Mouse (Mus musculus): ENCODE measurements around the gene Brat1. TPM values are rescaled to one million over a fixed set of nuclear protein-coding genes. Genes with fewer than 3 reads are reported as not detected.

Gene Brat1
- polyA plus RNA-seq, 1 experiment: 22.5 TPM

DNA sequence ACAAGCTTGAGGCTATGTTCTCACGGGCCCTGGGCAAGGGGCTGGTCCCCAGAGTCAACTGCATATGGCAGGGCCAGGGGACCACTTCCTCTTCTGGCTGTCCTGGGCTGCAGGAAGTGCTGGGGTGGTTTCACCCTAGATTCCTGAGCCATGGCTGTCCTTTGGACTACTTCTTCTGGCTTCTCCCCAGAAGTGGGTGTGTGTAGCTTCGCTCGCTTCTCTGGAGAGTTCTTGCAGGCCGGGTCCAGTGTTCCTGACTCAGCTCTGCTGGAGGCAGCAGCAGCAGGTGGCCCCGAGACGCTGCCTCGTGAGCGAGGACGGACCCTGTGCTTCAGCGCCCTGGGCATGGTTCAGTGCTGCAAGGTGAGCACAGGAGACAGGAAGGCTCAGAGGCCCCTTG is 43.6 kb downstream of the Brat1 start:
- Histone ChIP-seq H3K4me3 (ENCODE audit: control insufficient read depth, low read depth, low read length) (no peak overlapping the region), H3K27ac (ENCODE audit: control insufficient read depth, insufficient read depth, low read depth, low read length) (no peak overlapping the region), H3K4me1 (ENCODE audit: control insufficient read depth, insufficient read depth, low read length) (no peaks in the 10 kb centered on the region; the same call in 1 of the 2 replicates), H3K36me3 (ENCODE audit: control insufficient read depth, insufficient read depth, low read length) (no peaks in the 10 kb centered on the region), H3K27me3 (ENCODE audit: control insufficient read depth, insufficient read depth, low read length) (no peaks in the 10 kb centered on the region)
- TF ChIP-seq CTCF (IDR thresholded peaks at IDR 0.05; ENCODE audit: control insufficient read depth, insufficient read depth, insufficient replicate concordance, low read depth, low read length): no peak
- TF ChIP-seq POLR2A (IDR thresholded peaks at IDR 0.05; ENCODE audit: control insufficient read depth, low read depth, low read length): no peak

DNA sequence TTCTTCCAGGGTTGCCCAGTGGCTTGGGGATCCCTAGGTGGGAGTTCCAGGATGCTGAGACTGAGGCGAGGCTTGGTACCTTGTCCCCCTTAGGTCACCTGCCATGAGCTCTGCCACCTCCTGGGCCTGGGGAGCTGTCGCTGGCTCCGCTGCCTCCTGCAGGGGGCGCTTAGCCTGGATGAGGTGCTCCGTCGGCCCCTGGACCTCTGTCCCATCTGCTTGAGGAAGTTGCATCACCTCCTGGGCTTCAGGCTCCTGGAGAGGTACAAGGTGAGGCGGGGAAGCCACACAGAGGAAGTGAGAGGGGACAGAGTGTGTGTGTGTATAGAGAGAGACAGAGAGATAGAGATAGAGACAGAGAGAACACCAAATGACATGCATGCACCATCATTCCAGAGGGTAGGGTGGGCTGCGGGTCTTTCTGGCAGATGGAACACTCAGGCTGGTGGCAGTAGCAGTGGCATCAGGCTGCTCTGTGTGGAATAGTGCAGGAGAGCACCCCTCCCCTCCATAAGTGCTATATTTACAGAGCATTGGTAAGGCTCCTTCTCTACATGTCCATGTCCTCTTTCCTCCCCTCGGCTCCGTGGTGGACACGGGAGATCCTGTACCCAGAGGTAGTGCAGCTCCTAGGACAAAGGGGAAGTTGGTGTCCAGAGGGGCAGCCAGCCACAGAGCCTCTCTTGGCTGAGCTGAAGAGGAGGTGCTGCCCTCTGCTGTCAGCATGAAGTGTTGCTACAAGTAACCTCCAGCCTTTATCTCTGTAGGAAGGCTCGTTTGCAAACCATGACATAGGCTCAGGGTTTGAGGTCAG is 44.5 kb downstream of the Brat1 start:
- Histone ChIP-seq H3K4me1 (ENCODE audit: control insufficient read depth, insufficient read depth, low read length) (no peaks in the 10 kb centered on the region; the same call in 1 of the 2 replicates), H3K4me3 (ENCODE audit: control insufficient read depth, low read depth, low read length) (no peak overlapping the region), H3K27ac (ENCODE audit: control insufficient read depth, insufficient read depth, low read depth, low read length) (no peak overlapping the region), H3K36me3 (ENCODE audit: control insufficient read depth, insufficient read depth, low read length) (no peaks in the 10 kb centered on the region), H3K27me3 (ENCODE audit: control insufficient read depth, insufficient read depth, low read length) (no peaks in the 10 kb centered on the region)
- TF ChIP-seq CTCF (IDR thresholded peaks at IDR 0.05; ENCODE audit: control insufficient read depth, insufficient read depth, insufficient replicate concordance, low read depth, low read length) (peak; percentile 78; the same call in 1 of the 2 replicates), POLR2A (IDR thresholded peaks at IDR 0.05; ENCODE audit: control insufficient read depth, low read depth, low read length) (no peak)

DNA sequence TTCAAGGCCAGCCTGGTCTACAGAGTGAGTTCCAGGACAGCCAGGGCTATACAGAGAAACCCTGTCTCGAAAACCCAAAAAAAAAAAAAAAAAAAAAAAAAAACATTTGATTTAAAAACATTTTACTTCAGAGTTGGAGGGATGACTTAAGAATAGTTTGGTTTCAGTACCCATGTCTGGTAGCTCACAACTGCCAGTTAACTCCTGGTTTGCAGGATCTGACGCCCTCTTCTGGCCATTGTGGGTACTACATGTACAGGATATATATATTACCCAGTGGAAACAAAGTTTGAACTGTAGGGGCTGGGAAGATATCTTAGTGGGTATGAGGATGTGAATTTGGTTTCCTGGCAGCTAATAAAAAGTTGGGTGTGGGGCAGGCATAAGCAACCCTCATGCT is 46.1 kb downstream of the Brat1 start:
- H3K4me3 ChIP-seq (ENCODE audit: control insufficient read depth, low read depth, low read length): no peak overlapping the region
- H3K27ac ChIP-seq (ENCODE audit: control insufficient read depth, insufficient read depth, low read depth, low read length): no peak overlapping the region
- no peaks in the 10 kb centered on the region for H3K27me3 ChIP-seq (ENCODE audit: control insufficient read depth, insufficient read depth, low read length)
- no peaks in the 10 kb centered on the region; the same call in 1 of the 2 replicates for H3K4me1 ChIP-seq (ENCODE audit: control insufficient read depth, insufficient read depth, low read length)
- TF ChIP-seq POLR2A (IDR thresholded peaks at IDR 0.05; ENCODE audit: control insufficient read depth, low read depth, low read length): no peak
- TF ChIP-seq CTCF (IDR thresholded peaks at IDR 0.05; ENCODE audit: control insufficient read depth, insufficient read depth, insufficient replicate concordance, low read depth, low read length): no peak; the same call in 1 of the 2 replicates
- no peaks in the 10 kb centered on the region for H3K36me3 ChIP-seq (ENCODE audit: control insufficient read depth, insufficient read depth, low read length)

DNA sequence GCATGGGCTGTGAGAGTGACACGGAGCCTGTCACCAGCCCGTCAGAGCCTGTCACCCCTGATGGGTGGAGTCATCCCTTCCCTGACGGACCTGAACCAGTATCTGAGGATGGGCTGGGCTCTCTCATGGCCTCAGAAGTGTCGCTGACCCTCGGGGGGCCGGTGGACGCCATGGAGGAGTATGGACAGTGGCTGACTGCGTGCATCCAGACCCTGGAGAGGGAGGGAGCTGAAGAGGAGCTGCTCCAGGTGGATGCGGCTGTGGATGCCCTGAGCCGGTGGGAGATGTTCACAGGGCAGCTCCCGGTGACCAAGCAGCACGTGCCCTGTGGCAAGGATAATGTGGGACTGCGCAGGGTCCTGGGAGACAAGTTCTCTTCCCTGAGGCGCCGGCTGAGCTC is 47.2 kb downstream of the Brat1 start:
- TF ChIP-seq POLR2A (IDR thresholded peaks at IDR 0.05; ENCODE audit: control insufficient read depth, low read depth, low read length) (no peak), CTCF (IDR thresholded peaks at IDR 0.05; ENCODE audit: control insufficient read depth, insufficient read depth, insufficient replicate concordance, low read depth, low read length) (no peak)
- H3K4me1 ChIP-seq (ENCODE audit: control insufficient read depth, insufficient read depth, low read length): no peaks in the 10 kb centered on the region; the same call in 1 of the 2 replicates

DNA sequence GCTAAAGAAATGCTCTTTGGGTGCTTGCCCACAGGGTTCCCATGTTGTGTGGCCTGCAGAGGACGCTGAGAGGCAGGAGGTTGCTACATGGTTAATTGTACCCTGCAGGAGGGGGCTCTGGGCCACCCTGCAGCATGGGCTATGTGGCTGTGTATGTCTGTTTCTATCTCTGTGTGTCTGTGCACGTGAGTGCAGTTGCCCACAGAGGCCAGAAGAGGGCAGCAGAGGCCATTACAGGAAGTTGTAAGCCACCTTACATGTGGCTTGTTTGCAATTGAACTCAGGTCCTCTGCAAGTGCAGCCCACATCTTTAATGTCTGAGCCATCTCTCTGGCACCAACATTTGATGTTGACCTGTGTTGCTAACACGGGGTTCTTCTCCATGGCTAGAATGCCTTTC is 47.8 kb downstream of the Brat1 start:
- peak; percentile 83; the same call in 1 of the 2 replicates for TF ChIP-seq CTCF (IDR thresholded peaks at IDR 0.05; ENCODE audit: control insufficient read depth, insufficient read depth, insufficient replicate concordance, low read depth, low read length)
- TF ChIP-seq POLR2A (IDR thresholded peaks at IDR 0.05; ENCODE audit: control insufficient read depth, low read depth, low read length): no peak
- H3K27me3 ChIP-seq (ENCODE audit: control insufficient read depth, insufficient read depth, low read length): no peaks in the 10 kb centered on the region
- H3K4me1 ChIP-seq (ENCODE audit: control insufficient read depth, insufficient read depth, low read length): no peaks in the 10 kb centered on the region; the same call in 1 of the 2 replicates
- no peak overlapping the region for H3K4me3 ChIP-seq (ENCODE audit: control insufficient read depth, low read depth, low read length)
- H3K36me3 ChIP-seq (ENCODE audit: control insufficient read depth, insufficient read depth, low read length): no peaks in the 10 kb centered on the region
- H3K27ac ChIP-seq (ENCODE audit: control insufficient read depth, insufficient read depth, low read depth, low read length): no peak overlapping the region

More for the DNA sequence above, 47.2 kb downstream of the Brat1 start:
- Histone ChIP-seq H3K36me3 (ENCODE audit: control insufficient read depth, insufficient read depth, low read length) (no peaks in the 10 kb centered on the region), H3K27ac (ENCODE audit: control insufficient read depth, insufficient read depth, low read depth, low read length) (no peak overlapping the region), H3K27me3 (ENCODE audit: control insufficient read depth, insufficient read depth, low read length) (no peaks in the 10 kb centered on the region), H3K4me3 (ENCODE audit: control insufficient read depth, low read depth, low read length) (no peak overlapping the region)

DNA sequence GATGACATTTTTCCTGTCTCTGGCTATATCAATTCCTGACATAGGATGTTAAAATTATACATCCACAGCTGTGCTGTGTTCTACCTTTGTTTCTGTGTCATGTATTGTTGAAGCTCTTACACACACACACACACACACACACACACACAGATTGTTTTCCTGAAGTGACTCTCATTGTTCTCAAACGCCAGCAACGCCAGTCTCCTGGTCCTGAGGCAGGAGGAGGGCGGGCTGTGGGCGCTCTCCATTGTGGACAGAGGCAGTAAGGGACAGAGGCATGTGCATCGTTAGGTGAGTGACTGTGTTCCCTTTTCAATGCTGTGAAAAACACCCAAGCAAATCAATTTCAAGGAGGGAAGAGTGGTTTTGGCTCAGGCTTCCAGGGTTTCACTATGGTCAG is 48.4 kb downstream of the Brat1 start:
- H3K4me3 ChIP-seq (ENCODE audit: control insufficient read depth, low read depth, low read length): no peak overlapping the region
- H3K36me3 ChIP-seq (ENCODE audit: control insufficient read depth, insufficient read depth, low read length): no peaks in the 10 kb centered on the region
- no peaks in the 10 kb centered on the region for H3K27me3 ChIP-seq (ENCODE audit: control insufficient read depth, insufficient read depth, low read length)
- H3K4me1 ChIP-seq (ENCODE audit: control insufficient read depth, insufficient read depth, low read length): no peaks in the 10 kb centered on the region; the same call in 1 of the 2 replicates
- TF ChIP-seq POLR2A (IDR thresholded peaks at IDR 0.05; ENCODE audit: control insufficient read depth, low read depth, low read length): no peak
- TF ChIP-seq CTCF (IDR thresholded peaks at IDR 0.05; ENCODE audit: control insufficient read depth, insufficient read depth, insufficient replicate concordance, low read depth, low read length): no peak
- no peak overlapping the region for H3K27ac ChIP-seq (ENCODE audit: control insufficient read depth, insufficient read depth, low read depth, low read length)

DNA sequence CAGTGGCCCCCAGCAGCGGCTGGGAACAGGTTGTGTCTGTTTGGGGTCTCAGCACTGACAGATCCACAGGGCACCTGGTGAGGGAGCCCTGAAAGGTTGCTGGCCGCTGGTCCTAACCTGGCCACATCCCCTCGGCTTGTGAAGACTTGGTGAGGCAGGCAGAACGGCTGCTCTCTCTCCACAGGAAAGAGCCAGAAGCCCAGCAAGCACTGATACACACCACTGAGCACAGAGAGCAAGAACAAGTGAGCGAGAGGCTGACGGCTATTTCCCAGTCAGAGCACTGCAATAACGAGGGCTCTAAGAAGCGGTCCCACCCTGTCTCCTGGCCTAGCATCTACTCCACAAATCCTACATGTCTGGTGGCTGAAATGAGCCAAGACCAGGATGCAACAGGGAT is 54.1 kb downstream of the Brat1 start:
- Histone ChIP-seq H3K27ac (ENCODE audit: control insufficient read depth, insufficient read depth, low read depth, low read length) (no peak overlapping the region), H3K4me3 (ENCODE audit: control insufficient read depth, low read depth, low read length) (no peak overlapping the region), H3K36me3 (ENCODE audit: control insufficient read depth, insufficient read depth, low read length) (no peaks in the 10 kb centered on the region; the same call in 1 of the 2 replicates), H3K27me3 (ENCODE audit: control insufficient read depth, insufficient read depth, low read length) (no peaks in the 10 kb centered on the region), H3K4me1 (ENCODE audit: control insufficient read depth, insufficient read depth, low read length) (no peaks in the 10 kb centered on the region)
- TF ChIP-seq POLR2A (IDR thresholded peaks at IDR 0.05; ENCODE audit: control insufficient read depth, low read depth, low read length) (no peak), CTCF (IDR thresholded peaks at IDR 0.05; ENCODE audit: control insufficient read depth, insufficient read depth, insufficient replicate concordance, low read depth, low read length) (no peak)
